Mouse (Mus musculus): ENCODE measurements around the gene Rnf212b. TPM values are rescaled to one million over a fixed set of nuclear protein-coding genes. Genes with fewer than 3 reads are reported as not detected.

Gene Rnf212b
- total RNA-seq (2023) = not detected

GRCm38 (mm10) chr14:54813991-54814390 lies at the start of gene Rnf212b:
Gene Rnf212b, plus strand, starts transcription at chr14:54814141.

DNA sequence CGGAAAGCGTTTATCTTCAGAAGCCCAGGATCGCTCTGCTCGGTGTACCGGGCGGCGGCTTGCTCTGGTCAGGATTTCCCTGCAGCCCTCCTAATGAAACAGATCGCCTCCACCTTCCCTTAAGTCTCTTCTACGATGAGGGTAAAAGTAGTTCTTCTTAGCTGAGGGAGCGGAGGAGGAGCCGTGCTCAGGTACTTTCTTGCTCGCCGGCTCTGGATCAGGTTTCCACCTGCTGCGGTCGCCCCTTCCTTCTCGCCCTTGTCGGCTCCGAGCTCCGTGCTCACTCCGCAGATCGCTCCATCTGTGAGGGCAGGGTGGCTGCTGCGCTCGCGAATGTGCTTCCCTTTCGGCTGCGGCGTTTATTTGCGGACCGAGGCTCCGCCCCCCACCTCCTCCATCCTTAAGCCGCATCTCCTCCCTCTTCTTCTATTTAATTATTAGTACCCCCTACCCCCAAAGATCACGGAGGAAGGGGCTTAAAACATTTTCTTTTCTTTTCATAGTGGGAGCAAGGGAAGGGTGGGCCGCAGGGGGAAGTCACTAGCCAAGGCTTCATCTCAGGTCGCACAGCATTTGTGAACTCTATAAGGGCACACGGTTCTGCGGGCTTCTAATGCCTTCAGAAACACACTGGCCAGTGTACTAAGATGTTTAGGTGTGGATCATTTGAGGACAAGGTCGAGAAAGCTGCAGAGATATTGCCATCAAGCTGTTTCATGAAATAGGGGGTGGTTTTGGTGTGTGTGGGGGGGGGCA lies 32.2 kb upstream of the Rnf212b start, which contains the start of gene Slc7a8:
TSS of gene Slc7a8 (minus strand) at position 337 of the 756 bp plus-strand sequence.

DNA sequence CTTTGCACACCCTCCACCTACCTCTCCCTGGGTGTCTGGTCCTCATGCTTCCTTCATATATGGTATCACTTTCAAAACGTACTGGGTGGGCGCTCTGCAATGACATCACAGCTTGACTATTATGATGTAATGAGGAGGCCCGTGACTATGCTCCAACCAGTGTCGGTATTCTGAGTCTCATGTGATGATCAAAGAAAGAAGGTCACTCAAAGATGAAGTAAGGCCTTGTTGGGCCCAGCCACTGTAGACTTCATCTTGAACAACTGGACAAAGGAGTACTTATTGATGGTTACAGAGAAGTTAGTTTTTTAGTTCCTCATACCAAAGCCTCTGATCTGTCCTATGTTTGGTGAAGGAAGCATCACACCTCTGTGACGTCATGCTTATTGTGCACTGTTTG lies 56.9 kb downstream of the Rnf212b start, which contains the start of gene Homez:
TSS of gene Homez (minus strand) at position 101 of the 400 bp plus-strand sequence.

GRCm38 (mm10) chr14:54877048-54877715 lies 63.2 kb downstream of the Rnf212b start, which contains the start of gene Ppp1r3e:
Gene Ppp1r3e, minus strand, starts transcription at chr14:54877550.

GRCm38 (mm10) chr14:54883154-54884021 lies 69.4 kb downstream of the Rnf212b start, which contains the start of the genes Bcl2l2 and Gm20521:
Gene Bcl2l2, plus strand, starts transcription at chr14:54883377.
Gene Gm20521, plus strand, starts transcription at chr14:54883441.

GRCm38 (mm10) chr14:54892200-54892599 lies 78.3 kb downstream of the Rnf212b start, which contains the start of gene Pabpn1:
Gene Pabpn1, plus strand, starts transcription at chr14:54892500.

Other genes starting within 250 kb of the Rnf212b start
- under 1 TPM; 0.32 to 0.59 TPM for gene Ajuba, start 236.6 kb upstream of the Rnf212b start, total RNA-seq (2023)
- gene 4931414P19Rik, start 208.1 kb upstream of the Rnf212b start, total RNA-seq (2023) = 1 to 10 TPM; 4.8 to 6.4 TPM
- 10 to 100 TPM; 60.0 to 72.1 TPM for gene Psmb5, start 196.1 kb upstream of the Rnf212b start, total RNA-seq (2023)
- gene Psmb11, start 192.7 kb upstream of the Rnf212b start, total RNA-seq (2023) = not detected
- gene Gm17606, start 173.2 kb upstream of the Rnf212b start, total RNA-seq (2023) = not detected
- gene Cdh24, start 172.8 kb upstream of the Rnf212b start, total RNA-seq (2023) = 1 to 10 TPM; 8.4 to 8.8 TPM
- gene 1700123O20Rik, start 127.9 kb upstream of the Rnf212b start, total RNA-seq (2023) = 10 to 100 TPM; 37.4 to 47.4 TPM
- 100 to 1,000 TPM; 566 to 583 TPM for gene Acin1, start 127.2 kb upstream of the Rnf212b start, total RNA-seq (2023)
- gene Gm29776, start 115.3 kb upstream of the Rnf212b start, total RNA-seq (2023) = not detected
- gene Cebpe, start 102.0 kb upstream of the Rnf212b start, total RNA-seq (2023) = not detected
- gene Slc7a8, start 32.2 kb upstream of the Rnf212b start, total RNA-seq (2023) = under 1 TPM in 1 of 2 experiments, not detected in 1; 0.29 TPM
- 10 to 100 TPM; 11.3 to 11.7 TPM for gene Homez, start 56.8 kb downstream of the Rnf212b start, total RNA-seq (2023)
- 10 to 100 TPM; 14.3 to 14.8 TPM for gene Ppp1r3e, start 63.4 kb downstream of the Rnf212b start, total RNA-seq (2023)
- gene Bcl2l2, start 69.2 kb downstream of the Rnf212b start, total RNA-seq (2023) = 1 to 10 TPM; 1.9 to 2.8 TPM
- 1 to 10 TPM in 1 of 2 experiments, not detected in 1; 1.4 TPM for gene Gm20521, start 69.3 kb downstream of the Rnf212b start, total RNA-seq (2023)
- gene Pabpn1, start 78.4 kb downstream of the Rnf212b start, total RNA-seq (2023) = 100 to 1,000 TPM; 291 TPM
- 1 to 10 TPM; 2.7 to 3.8 TPM for gene Slc22a17, start 99.0 kb downstream of the Rnf212b start, total RNA-seq (2023)
- not detected for gene Efs, start 112.0 kb downstream of the Rnf212b start, total RNA-seq (2023)
- not detected for gene Il25, start 118.6 kb downstream of the Rnf212b start, total RNA-seq (2023)
- gene Cmtm5, start 122.1 kb downstream of the Rnf212b start, total RNA-seq (2023) = not detected
- not detected for gene Myh6, start 152.8 kb downstream of the Rnf212b start, total RNA-seq (2023)
- gene Gm17428, start 162.8 kb downstream of the Rnf212b start, total RNA-seq (2023) = not detected
- gene Myh7, start 180.5 kb downstream of the Rnf212b start, total RNA-seq (2023) = not detected
- gene Ngdn, start 201.3 kb downstream of the Rnf212b start, total RNA-seq (2023) = 100 to 1,000 TPM in 1 of 2 experiments, 10 to 100 TPM in 1; 99.7 to 112 TPM